Mouse (Mus musculus) midbrain, embryonic 11.5 days (tissue): ENCODE measurements around the gene Prpf18. TPM values are rescaled to one million over a fixed set of nuclear protein-coding genes. Genes with fewer than 3 reads are reported as not detected.

Experiments
- ATAC-seq: fragments of 200-750 bp; cut with Nextera tagmentation; 2 replicates; pipeline ENCODE4 v1.8.0; 2017; ENCODE audit warnings: moderate TSS enrichment, moderate library complexity; ENCODE audit not compliant: low FRiP score
- DNase-seq: peaks from one replicate; pipeline ENCODE4 v3.0.0; 2015; ENCODE audit warnings: low spot score; ENCODE audit errors: missing footprints
- H3K27ac ChIP-seq: fragments of 300-500 bp; sonication (generic); 2 replicates; pipeline ENCODE4 v1.5.1; 2014; ENCODE audit warnings: low read depth, low read length
- H3K27me3 ChIP-seq: fragments of 300-500 bp; sonication (generic); 2 replicates; pipeline ENCODE4 v1.6.1; 2014; ENCODE audit warnings: mild to moderate bottlenecking, low read length, moderate library complexity, mixed read lengths; ENCODE audit not compliant: control insufficient read depth, insufficient read depth
- H3K36me3 ChIP-seq: fragments of 300-500 bp; sonication (generic); 2 replicates; pipeline ENCODE4 v1.6.1; 2014; ENCODE audit warnings: mild to moderate bottlenecking, low read length, moderate library complexity, mixed read lengths; ENCODE audit not compliant: control insufficient read depth, insufficient read depth
- H3K4me1 ChIP-seq: fragments of 300-500 bp; sonication (generic); 2 replicates; pipeline ENCODE4 v1.6.1; 2014; ENCODE audit warnings: low read length; ENCODE audit not compliant: control insufficient read depth, insufficient read depth
- H3K4me2 ChIP-seq: fragments of 300-500 bp; sonication (generic); 2 replicates; pipeline ENCODE4 v1.6.1; 2014; ENCODE audit warnings: mild to moderate bottlenecking, moderate library complexity
- H3K4me3 ChIP-seq: fragments of 300-500 bp; sonication (generic); 2 replicates; pipeline ENCODE4 v1.5.1; 2014; ENCODE audit warnings: low read depth, low read length
- H3K9ac ChIP-seq: fragments of 300-500 bp; sonication (generic); 2 replicates; pipeline ENCODE4 v1.6.1; 2014; ENCODE audit warnings: low read length
- H3K9me3 ChIP-seq: fragments of 300-500 bp; sonication (generic); 2 replicates; pipeline ENCODE4 v1.6.1; 2016; ENCODE audit warnings: low read length; ENCODE audit not compliant: control insufficient read depth
- WGBS: fragments of 180-500 bp; shearing (Covaris S2); extraction: QIAGEN DNeasy Blood & Tissue Kit; methylation state at CpG from one replicate; pipeline ENCODE4 v1.1.7; 2014; 5-methylcytosine and 5-hydroxymethylcytosine counted together
- polyA plus RNA-seq: library from polyadenylated mRNA; unstranded; fragments of >200 nt; fragmentation: Nextera tagmentation; extraction: Ambion mirVana; gene quantifications from 2 replicates; pipeline ENCODE4 v1.2.1, GENCODE M21; 2014

Gene Prpf18
- polyA plus RNA-seq, 1 experiment from 2014 or later = 44.4 TPM

- Histone ChIP-seq H3K4me2 (no peak overlapping the region), H3K9me3 (no peaks in the 10 kb centered on the region), H3K4me1 (no peaks in the 10 kb centered on the region), H3K36me3 (peaks cover 15% of the 10 kb centered on the region), H3K27ac (no peak overlapping the region), H3K27me3 (no peaks in the 10 kb centered on the region), H3K9ac (no peak overlapping the region), H3K4me3 (no peak overlapping the region)
- ATAC-seq (no peak), DNase-seq (no peak)
- WGBS = 92% methylated on average over 3 of the region's 3 CpGs
Measured at GRCm38 (mm10) chr2:4638189-4638588, 13.7 kb downstream of the Prpf18 start.

- peaks cover 16% of the 10 kb centered on the region for H3K36me3 ChIP-seq
- no peaks in the 10 kb centered on the region for H3K4me1 ChIP-seq
- no peak overlapping the region for H3K4me2 ChIP-seq
- no peaks in the 10 kb centered on the region for H3K9me3 ChIP-seq
- DNase-seq (no peak), ATAC-seq (no peak)
- no peak overlapping the region for H3K27ac ChIP-seq
- H3K4me3 ChIP-seq = no peak overlapping the region
- no peak overlapping the region for H3K9ac ChIP-seq
- no peaks in the 10 kb centered on the region for H3K27me3 ChIP-seq
- 90% methylated on average over 7 of the region's 7 CpGs for WGBS
Measured at GRCm38 (mm10) chr2:4636656-4637055, 15.3 kb downstream of the Prpf18 start.

- ATAC-seq = no peak
- Histone ChIP-seq H3K4me2 (no peak overlapping the region), H3K36me3 (peaks cover 16% of the 10 kb centered on the region), H3K4me3 (no peak overlapping the region), H3K9me3 (no peaks in the 10 kb centered on the region), H3K27ac (no peak overlapping the region), H3K27me3 (no peaks in the 10 kb centered on the region), H3K4me1 (no peaks in the 10 kb centered on the region), H3K9ac (no peak overlapping the region)
- WGBS = 94% methylated on average over 8 of the region's 8 CpGs
- DNase-seq = no peak
Measured at GRCm38 (mm10) chr2:4635804-4636203, 16.1 kb downstream of the Prpf18 start.

GRCm38 (mm10) chr2:4630197-4630835, 21.6 kb downstream of the Prpf18 start:
- Histone ChIP-seq H3K27ac (no peak overlapping the region), H3K36me3 (peaks cover 12% of the 10 kb centered on the region; the same call in 1 of the 2 replicates), H3K4me1 (no peaks in the 10 kb centered on the region), H3K9me3 (no peaks in the 10 kb centered on the region), H3K4me2 (no peak overlapping the region), H3K9ac (no peak overlapping the region), H3K27me3 (no peaks in the 10 kb centered on the region), H3K4me3 (no peak overlapping the region)
- 96% methylated on average over 10 of the region's 10 CpGs for WGBS
- no peak for ATAC-seq
- no peak for DNase-seq

GRCm38 (mm10) chr2:4629470-4629869, 22.4 kb downstream of the Prpf18 start:
- no peak overlapping the region for H3K27ac ChIP-seq
- H3K4me3 ChIP-seq = no peak overlapping the region
- H3K4me2 ChIP-seq = no peak overlapping the region
- WGBS = 93% methylated on average over 11 of the region's 11 CpGs
- no peaks in the 10 kb centered on the region for H3K4me1 ChIP-seq
- ATAC-seq = no peak
- no peak for DNase-seq
- peaks cover 12% of the 10 kb centered on the region; the same call in 1 of the 2 replicates for H3K36me3 ChIP-seq
- no peak overlapping the region for H3K9ac ChIP-seq
- H3K27me3 ChIP-seq = no peaks in the 10 kb centered on the region
- H3K9me3 ChIP-seq = no peaks in the 10 kb centered on the region

- no peak for DNase-seq
- H3K36me3 ChIP-seq = peaks cover 12% of the 10 kb centered on the region
- H3K27me3 ChIP-seq = no peaks in the 10 kb centered on the region
- no peak overlapping the region for H3K4me2 ChIP-seq
- no peak overlapping the region for H3K9ac ChIP-seq
- no peaks in the 10 kb centered on the region for H3K4me1 ChIP-seq
- ATAC-seq = no peak
- WGBS = 86% methylated on average over 2 of the region's 2 CpGs
- H3K9me3 ChIP-seq = no peaks in the 10 kb centered on the region
- H3K27ac ChIP-seq = no peak overlapping the region
- no peak overlapping the region for H3K4me3 ChIP-seq
Measured at GRCm38 (mm10) chr2:4628920-4629319, 23.0 kb downstream of the Prpf18 start.

- H3K4me3 ChIP-seq = no peak overlapping the region
- H3K27ac ChIP-seq = no peak overlapping the region
- peaks cover 10% of the 10 kb centered on the region; the same call in 1 of the 2 replicates for H3K36me3 ChIP-seq
- no peak for DNase-seq
- H3K4me1 ChIP-seq = no peaks in the 10 kb centered on the region
- H3K4me2 ChIP-seq = no peak overlapping the region
- no peaks in the 10 kb centered on the region for H3K27me3 ChIP-seq
- 94% methylated on average over 3 of the region's 3 CpGs for WGBS
- H3K9ac ChIP-seq = no peak overlapping the region
- no peak for ATAC-seq
- H3K9me3 ChIP-seq = no peaks in the 10 kb centered on the region
Measured at GRCm38 (mm10) chr2:4626911-4627310, 25.0 kb downstream of the Prpf18 start.

GRCm38 (mm10) chr2:4621471-4621985, 30.4 kb downstream of the Prpf18 start:
- 87% methylated on average over 3 of the region's 3 CpGs for WGBS
- no peak overlapping the region for H3K4me3 ChIP-seq
- no peak overlapping the region for H3K4me2 ChIP-seq
- H3K27me3 ChIP-seq = no peaks in the 10 kb centered on the region
- no peak overlapping the region for H3K27ac ChIP-seq
- DNase-seq (no peak), ATAC-seq (no peak)
- no peak overlapping the region for H3K9ac ChIP-seq
- peaks cover 8% of the 10 kb centered on the region; the same call in 1 of the 2 replicates for H3K36me3 ChIP-seq
- peaks cover 7% of the 10 kb centered on the region; the same call in 1 of the 2 replicates for H3K4me1 ChIP-seq
- no peaks in the 10 kb centered on the region for H3K9me3 ChIP-seq

GRCm38 (mm10) chr2:4620640-4621401, 31.1 kb downstream of the Prpf18 start:
- 83% methylated on average over 12 of the region's 12 CpGs for WGBS
- ATAC-seq (no peak), DNase-seq (peak; percentile 83)
- H3K36me3 ChIP-seq = peaks cover 8% of the 10 kb centered on the region; the same call in 1 of the 2 replicates
- no peak overlapping the region for H3K4me3 ChIP-seq
- no peaks in the 10 kb centered on the region for H3K27me3 ChIP-seq
- H3K27ac ChIP-seq = no peak overlapping the region
- no peak overlapping the region for H3K4me2 ChIP-seq
- no peaks in the 10 kb centered on the region for H3K9me3 ChIP-seq
- H3K4me1 ChIP-seq = peaks cover 7% of the 10 kb centered on the region; the same call in 1 of the 2 replicates
- H3K9ac ChIP-seq = no peak overlapping the region
